Mouse (Mus musculus) neural tube, embryonic 11.5 days (tissue): ENCODE measurements around the gene Zcchc17. TPM values are rescaled to one million over a fixed set of nuclear protein-coding genes. Genes with fewer than 3 reads are reported as not detected.

Experiments used
- ATAC-seq: fragments of 200-750 bp; cut with Nextera tagmentation; 2 replicates; pipeline ENCODE4 v1.8.0; 2017; ENCODE audit warnings: moderate number of reproducible peaks, mild to moderate bottlenecking, moderate TSS enrichment, moderate library complexity; ENCODE audit not compliant: insufficient read depth, low FRiP score, low TSS enrichment
- DNase-seq: peaks from one replicate; pipeline ENCODE4 v3.0.0-alpha.2; 2015; ENCODE audit warnings: low spot score
- H3K27ac ChIP-seq: fragments of 300-500 bp; sonication (generic); 2 replicates; pipeline ENCODE4 v1.5.1; 2014; ENCODE audit warnings: low read depth, mild to moderate bottlenecking, low read length
- H3K27me3 ChIP-seq: fragments of 300-500 bp; sonication (generic); 2 replicates; pipeline ENCODE4 v1.6.1; 2014; ENCODE audit warnings: mild to moderate bottlenecking, low read length, mixed read lengths; ENCODE audit not compliant: control insufficient read depth, insufficient read depth
- H3K36me3 ChIP-seq: fragments of 300-500 bp; sonication (generic); 2 replicates; pipeline ENCODE4 v1.6.1; 2014; ENCODE audit warnings: mild to moderate bottlenecking, low read length, moderate library complexity, mixed read lengths; ENCODE audit not compliant: control insufficient read depth, insufficient read depth
- H3K4me1 ChIP-seq: fragments of 300-500 bp; sonication (generic); 2 replicates; pipeline ENCODE4 v1.6.1; 2014; ENCODE audit warnings: low read length, mixed read lengths; ENCODE audit not compliant: control insufficient read depth, insufficient read depth
- H3K4me2 ChIP-seq: fragments of 300-500 bp; sonication (generic); 2 replicates; pipeline ENCODE4 v1.6.1; 2014; ENCODE audit warnings: low read depth, mild to moderate bottlenecking, moderate library complexity
- H3K4me3 ChIP-seq: fragments of 300-500 bp; sonication (generic); 2 replicates; pipeline ENCODE4 v1.5.1; 2014; ENCODE audit warnings: low read depth, low read length
- H3K9ac ChIP-seq: fragments of 300-500 bp; sonication (generic); 2 replicates; pipeline ENCODE4 v1.6.1; 2014; ENCODE audit warnings: mild to moderate bottlenecking, low read length
- H3K9me3 ChIP-seq: fragments of 300-500 bp; sonication (generic); 2 replicates; pipeline ENCODE4 v1.6.1; 2016; ENCODE audit warnings: low read length; ENCODE audit not compliant: control insufficient read depth
- WGBS: fragments of 180-500 bp; shearing (Covaris S2); extraction: QIAGEN DNeasy Blood & Tissue Kit; methylation state at CpG from one replicate; pipeline ENCODE4 v1.1.7; 2014; 5-methylcytosine and 5-hydroxymethylcytosine counted together
- polyA plus RNA-seq: library from polyadenylated mRNA; unstranded; fragments of >200 nt; fragmentation: Nextera tagmentation; extraction: Ambion mirVana; gene quantifications from 2 replicates; pipeline ENCODE4 v1.2.1, GENCODE M21; 2014

Zcchc17 gene
- polyA plus RNA-seq: 76.3 and 79.9 TPM in 2 replicates

- peak; percentile 98 for DNase-seq
- no peaks in the 10 kb centered on the region for H3K9me3 ChIP-seq
- peak; percentile 99 for ATAC-seq
- H3K27ac ChIP-seq: peak within 1 kb of the TSS; percentile 56; the same call in 1 of the 2 replicates
- no peaks in the 10 kb centered on the region for H3K27me3 ChIP-seq
- H3K4me2 ChIP-seq: peak within 1 kb of the TSS; percentile 77
- 1% methylated on average over 49 of the region's 49 CpGs for WGBS
- peaks cover 16% of the 10 kb centered on the region for H3K4me1 ChIP-seq
- H3K36me3 ChIP-seq: peaks cover 2% of the 10 kb centered on the region
- H3K9ac ChIP-seq: peak within 1 kb of the TSS; percentile 89
- H3K4me3 ChIP-seq: peak within 1 kb of the TSS; percentile 90
These were observed at the start of gene Zcchc17, which contains the start of gene Snrnp40 for GRCm38 (mm10) chr4:130359486-130360237. Zcchc17 (minus strand) TSS chr4:130359943. Snrnp40 (plus strand) TSS chr4:130360132.

GRCm38 (mm10) chr4:130391265-130391664, 31.5 kb upstream of the Zcchc17 start:
- ATAC-seq: no peak
- H3K27me3 ChIP-seq: no peaks in the 10 kb centered on the region
- H3K36me3 ChIP-seq: peaks cover 8% of the 10 kb centered on the region; the same call in 1 of the 2 replicates
- 0 out of 2 replicates have a peak, but pooled peaks cover 2% of the 10 kb centered on the region for H3K4me1 ChIP-seq
- WGBS: 71% methylated on average over 3 of the region's 3 CpGs
- H3K4me3 ChIP-seq: no peak overlapping the region
- DNase-seq: peak; percentile 37
- no peak overlapping the region for H3K4me2 ChIP-seq
- H3K27ac ChIP-seq: no peak overlapping the region
- H3K9me3 ChIP-seq: no peaks in the 10 kb centered on the region
- H3K9ac ChIP-seq: no peak overlapping the region

GRCm38 (mm10) chr4:130389927-130390326, 30.2 kb upstream of the Zcchc17 start:
- no peak for ATAC-seq
- H3K36me3 ChIP-seq: peaks cover 12% of the 10 kb centered on the region
- H3K4me2 ChIP-seq: no peak overlapping the region
- H3K9ac ChIP-seq: no peak overlapping the region
- H3K4me3 ChIP-seq: no peak overlapping the region
- H3K4me1 ChIP-seq: 0 out of 2 replicates have a peak, but pooled peaks cover 2% of the 10 kb centered on the region
- no peaks in the 10 kb centered on the region for H3K9me3 ChIP-seq
- no peak for DNase-seq
- no peaks in the 10 kb centered on the region for H3K27me3 ChIP-seq
- no peak overlapping the region for H3K27ac ChIP-seq
- 90% methylated on average over 7 of the region's 7 CpGs for WGBS

- WGBS: 73% methylated on average over 6 of the region's 6 CpGs
- H3K4me3 ChIP-seq: no peak overlapping the region
- ATAC-seq (no peak), DNase-seq (no peak)
- no peak overlapping the region for H3K27ac ChIP-seq
- no peak overlapping the region for H3K4me2 ChIP-seq
- no peak overlapping the region for H3K9ac ChIP-seq
- 0 out of 2 replicates have a peak, but pooled peaks cover 2% of the 10 kb centered on the region for H3K4me1 ChIP-seq
- H3K27me3 ChIP-seq: no peaks in the 10 kb centered on the region
- peaks cover 14% of the 10 kb centered on the region for H3K36me3 ChIP-seq
- H3K9me3 ChIP-seq: no peaks in the 10 kb centered on the region
These were observed 29.8 kb upstream of the Zcchc17 start for GRCm38 (mm10) chr4:130389496-130389895.

- Histone ChIP-seq H3K4me1 (no peaks in the 10 kb centered on the region), H3K9me3 (no peaks in the 10 kb centered on the region), H3K27me3 (no peaks in the 10 kb centered on the region), H3K4me2 (no peak overlapping the region), H3K4me3 (no peak overlapping the region), H3K9ac (no peak overlapping the region), H3K36me3 (peaks cover 21% of the 10 kb centered on the region), H3K27ac (no peak overlapping the region)
- 78% methylated on average over 3 of the region's 3 CpGs for WGBS
- ATAC-seq (no peak), DNase-seq (no peak)
These were observed 27.5 kb upstream of the Zcchc17 start for GRCm38 (mm10) chr4:130387256-130387655.

GRCm38 (mm10) chr4:130380418-130380817, 20.7 kb upstream of the Zcchc17 start:
- Histone ChIP-seq H3K36me3 (peaks cover 29% of the 10 kb centered on the region), H3K27ac (no peak overlapping the region), H3K4me3 (no peak overlapping the region), H3K4me2 (no peak overlapping the region), H3K4me1 (no peaks in the 10 kb centered on the region), H3K27me3 (no peaks in the 10 kb centered on the region), H3K9ac (no peak overlapping the region), H3K9me3 (no peaks in the 10 kb centered on the region)
- DNase-seq (no peak), ATAC-seq (no peak)
- 95% methylated on average over 2 of the region's 2 CpGs for WGBS

- no peak for ATAC-seq
- 100% methylated on average over 2 of the region's 2 CpGs for WGBS
- Histone ChIP-seq H3K4me1 (no peaks in the 10 kb centered on the region), H3K4me3 (no peak overlapping the region), H3K9ac (no peak overlapping the region), H3K4me2 (no peak overlapping the region), H3K9me3 (no peaks in the 10 kb centered on the region), H3K27ac (no peak overlapping the region), H3K27me3 (no peaks in the 10 kb centered on the region), H3K36me3 (peaks cover 27% of the 10 kb centered on the region)
- no peak for DNase-seq
These were observed 19.4 kb upstream of the Zcchc17 start for GRCm38 (mm10) chr4:130379181-130379580.

- H3K27ac ChIP-seq: no peak overlapping the region
- H3K36me3 ChIP-seq: peaks cover 20% of the 10 kb centered on the region
- no peaks in the 10 kb centered on the region for H3K4me1 ChIP-seq
- 87% methylated on average over 4 of the region's 4 CpGs for WGBS
- no peak overlapping the region for H3K4me3 ChIP-seq
- H3K27me3 ChIP-seq: no peaks in the 10 kb centered on the region
- no peak for DNase-seq
- H3K9ac ChIP-seq: no peak overlapping the region
- H3K4me2 ChIP-seq: no peak overlapping the region
- no peaks in the 10 kb centered on the region for H3K9me3 ChIP-seq
- ATAC-seq: no peak
These were observed 17.8 kb upstream of the Zcchc17 start for GRCm38 (mm10) chr4:130377500-130377899.

GRCm38 (mm10) chr4:130376675-130377074, 16.9 kb upstream of the Zcchc17 start:
- H3K27ac ChIP-seq: no peak overlapping the region
- H3K9me3 ChIP-seq: no peaks in the 10 kb centered on the region
- ATAC-seq (no peak), DNase-seq (no peak)
- H3K9ac ChIP-seq: no peak overlapping the region
- no peaks in the 10 kb centered on the region for H3K4me1 ChIP-seq
- H3K4me3 ChIP-seq: no peak overlapping the region
- H3K36me3 ChIP-seq: peaks cover 20% of the 10 kb centered on the region
- 96% methylated on average over 4 of the region's 4 CpGs for WGBS
- H3K27me3 ChIP-seq: no peaks in the 10 kb centered on the region
- H3K4me2 ChIP-seq: no peak overlapping the region
